Mouse (Mus musculus) myocyte (in vitro differentiated cells): ENCODE data around the gene Tal1.

ENCODE experiments used
- CEBPB ChIP-seq: IDR thresholded peaks from 2 replicates; pipeline ENCODE4 v1.6.1; 2011; ENCODE audit warnings: mild to moderate bottlenecking, moderate library complexity; ENCODE audit not compliant: poor library complexity, insufficient read depth, severe bottlenecking
- E2F4 ChIP-seq: IDR thresholded peaks from one replicate; pipeline ENCODE4 v1.6.1; 2011; ENCODE audit warnings: mild to moderate bottlenecking, control low read depth, moderate library complexity; ENCODE audit not compliant: insufficient read depth
- MAX ChIP-seq: IDR thresholded peaks from one replicate; pipeline ENCODE4 v1.6.1; 2011; ENCODE audit warnings: low read depth, mild to moderate bottlenecking, control low read depth
- MYOD1 ChIP-seq, 3 experiments: IDR thresholded peaks; one replicate each; pipeline ENCODE4 v1.6.1; 2011; ENCODE audit warnings: control low read depth in 2 of 3, low read depth in 2 of 3, mild to moderate bottlenecking in 2 of 3, moderate library complexity in 1 of 3; ENCODE audit not compliant: insufficient read length in 2 of 3, control insufficient read depth in 1 of 3
- MYOG ChIP-seq, 3 experiments: IDR thresholded peaks; one replicate each; pipeline ENCODE4 v1.6.1; 2011; ENCODE audit warnings: control low read depth in 2 of 3, low read depth in 2 of 3, mild to moderate bottlenecking in 2 of 3; ENCODE audit not compliant: insufficient read length in 2 of 3, control insufficient read depth in 1 of 3, insufficient read depth in 1 of 3
- POLR2A ChIP-seq: IDR thresholded peaks from one replicate; pipeline ENCODE4 v1.6.1; 2011; ENCODE audit warnings: low read depth, mild to moderate bottlenecking, control low read depth, moderate library complexity; ENCODE audit not compliant: insufficient read length
- POLR2AphosphoS2 ChIP-seq: IDR thresholded peaks from one replicate; pipeline ENCODE4 v1.6.1; 2011; ENCODE audit warnings: low read depth, control low read depth; ENCODE audit not compliant: insufficient read length
- REST ChIP-seq: IDR thresholded peaks from one replicate; pipeline ENCODE4 v1.6.1; 2011; ENCODE audit warnings: mild to moderate bottlenecking, control low read depth, moderate library complexity; ENCODE audit not compliant: insufficient read depth, insufficient read length
- SRF ChIP-seq: IDR thresholded peaks from one replicate; pipeline ENCODE4 v1.6.1; 2011; ENCODE audit warnings: low read depth; ENCODE audit not compliant: control insufficient read depth, insufficient read length
- TCF12 ChIP-seq: IDR thresholded peaks from one replicate; pipeline ENCODE4 v1.6.1; 2011; ENCODE audit warnings: mild to moderate bottlenecking, control low read depth; ENCODE audit not compliant: poor library complexity, insufficient read depth, severe bottlenecking
- TCF3 ChIP-seq: IDR thresholded peaks from one replicate; pipeline ENCODE4 v1.6.1; 2011; ENCODE audit warnings: low read depth, control low read depth; ENCODE audit not compliant: insufficient read length
- USF1 ChIP-seq: IDR thresholded peaks from one replicate; pipeline ENCODE4 v1.6.1; 2011; ENCODE audit warnings: low read depth, mild to moderate bottlenecking, control low read depth, moderate library complexity

GRCm38 (mm10) chr4:115035043-115035442 is 21.2 kb upstream of the Tal1 start:
- TF ChIP-seq POLR2A (no peak), E2F4 (no peak), POLR2AphosphoS2 (no peak), CEBPB (peak; percentile 100), USF1 (no peak), TCF12 (no peak), MYOD1 (IDR thresholded peaks at IDR 0.05; ENCODE audit: control insufficient read depth in 1 of 3, insufficient read length in 2 of 3, low read depth in 2 of 3) (no peak), MAX (no peak), SRF (no peak), TCF3 (no peak), MYOG (IDR thresholded peaks at IDR 0.05; ENCODE audit: control insufficient read depth in 1 of 3, insufficient read depth in 1 of 3, insufficient read length in 2 of 3, low read depth in 2 of 3) (no peak), REST (peak; percentile 74)
